Mouse (Mus musculus): ENCODE data around the gene Bcl2. TPM values are rescaled to one million over a fixed set of nuclear protein-coding genes. Genes with fewer than 3 reads are reported as not detected.

Bcl2 gene
- polyA plus RNA-seq, 1 experiment, result 10.7 TPM

- no peak for DNase-seq
- Histone ChIP-seq H3K27me3 (ENCODE audit: control insufficient read depth, insufficient read depth, low read length) (no peaks in the 10 kb centered on the region), H3K27ac (ENCODE audit: control insufficient read depth, insufficient read depth, low read length) (no peak overlapping the region), H3K4me1 (replicated peaks; ENCODE audit: control insufficient read depth, insufficient read depth, low read length) (peaks cover 8% of the 10 kb centered on the region), H3K4me3 (ENCODE audit: control insufficient read depth, insufficient read depth, low read length) (no peak overlapping the region), H3K36me3 (ENCODE audit: control insufficient read depth, insufficient read depth, low read length) (no peaks in the 10 kb centered on the region)
- WGBS, result 76% methylated on average over 1 of the region's 1 CpGs
- no peak for TF ChIP-seq POLR2A (IDR thresholded peaks at IDR 0.05; ENCODE audit: control insufficient read depth, extremely low read depth, insufficient read depth, low read length, poor library complexity)
- TF ChIP-seq CTCF (IDR thresholded peaks at IDR 0.05; ENCODE audit: borderline replicate concordance, control insufficient read depth, extremely low read depth, insufficient read depth, low read length, poor library complexity), result no peak
Measured at GRCm38 (mm10) chr1:106570870-106571269, 143.2 kb downstream of the Bcl2 start.

- WGBS, result 77% methylated on average over 6 of the region's 6 CpGs
- H3K4me1 ChIP-seq (replicated peaks; ENCODE audit: control insufficient read depth, insufficient read depth, low read length), result peaks cover 8% of the 10 kb centered on the region
- H3K27me3 ChIP-seq (ENCODE audit: control insufficient read depth, insufficient read depth, low read length), result no peaks in the 10 kb centered on the region
- H3K36me3 ChIP-seq (ENCODE audit: control insufficient read depth, insufficient read depth, low read length), result no peaks in the 10 kb centered on the region
- DNase-seq, result no peak
- no peak overlapping the region for H3K4me3 ChIP-seq (ENCODE audit: control insufficient read depth, insufficient read depth, low read length)
- H3K27ac ChIP-seq (ENCODE audit: control insufficient read depth, insufficient read depth, low read length), result no peak overlapping the region
- no peak for TF ChIP-seq POLR2A (IDR thresholded peaks at IDR 0.05; ENCODE audit: control insufficient read depth, extremely low read depth, insufficient read depth, low read length, poor library complexity)
- no peak for TF ChIP-seq CTCF (IDR thresholded peaks at IDR 0.05; ENCODE audit: borderline replicate concordance, control insufficient read depth, extremely low read depth, insufficient read depth, low read length, poor library complexity)
Measured at GRCm38 (mm10) chr1:106570366-106570765, 143.7 kb downstream of the Bcl2 start.

GRCm38 (mm10) chr1:106569674-106570073, 144.4 kb downstream of the Bcl2 start:
- peaks cover 10% of the 10 kb centered on the region for H3K4me1 ChIP-seq (replicated peaks; ENCODE audit: control insufficient read depth, insufficient read depth, low read length)
- 89% methylated on average over 6 of the region's 6 CpGs for WGBS
- no peak overlapping the region for H3K27ac ChIP-seq (ENCODE audit: control insufficient read depth, insufficient read depth, low read length)

GRCm38 (mm10) chr1:106568868-106569267, 145.2 kb downstream of the Bcl2 start:
- peaks cover 10% of the 10 kb centered on the region for H3K4me1 ChIP-seq (replicated peaks; ENCODE audit: control insufficient read depth, insufficient read depth, low read length)
- no peak overlapping the region for H3K4me3 ChIP-seq (ENCODE audit: control insufficient read depth, insufficient read depth, low read length)
- DNase-seq, result no peak
- no peak for TF ChIP-seq POLR2A (IDR thresholded peaks at IDR 0.05; ENCODE audit: control insufficient read depth, extremely low read depth, insufficient read depth, low read length, poor library complexity)
- TF ChIP-seq CTCF (IDR thresholded peaks at IDR 0.05; ENCODE audit: borderline replicate concordance, control insufficient read depth, extremely low read depth, insufficient read depth, low read length, poor library complexity), result no peak
- 42% methylated on average over 3 of the region's 3 CpGs for WGBS
- no peak overlapping the region for H3K27ac ChIP-seq (ENCODE audit: control insufficient read depth, insufficient read depth, low read length)
- H3K27me3 ChIP-seq (ENCODE audit: control insufficient read depth, insufficient read depth, low read length), result no peaks in the 10 kb centered on the region
- no peaks in the 10 kb centered on the region for H3K36me3 ChIP-seq (ENCODE audit: control insufficient read depth, insufficient read depth, low read length)

More at GRCm38 (mm10) chr1:106569674-106570073, 144.4 kb downstream of the Bcl2 start:
- no peaks in the 10 kb centered on the region for H3K36me3 ChIP-seq (ENCODE audit: control insufficient read depth, insufficient read depth, low read length)
- no peaks in the 10 kb centered on the region for H3K27me3 ChIP-seq (ENCODE audit: control insufficient read depth, insufficient read depth, low read length)
- H3K4me3 ChIP-seq (ENCODE audit: control insufficient read depth, insufficient read depth, low read length), result no peak overlapping the region
- TF ChIP-seq POLR2A (IDR thresholded peaks at IDR 0.05; ENCODE audit: control insufficient read depth, extremely low read depth, insufficient read depth, low read length, poor library complexity) (no peak), CTCF (IDR thresholded peaks at IDR 0.05; ENCODE audit: borderline replicate concordance, control insufficient read depth, extremely low read depth, insufficient read depth, low read length, poor library complexity) (no peak)
- no peak for DNase-seq

GRCm38 (mm10) chr1:106567506-106567905, 146.6 kb downstream of the Bcl2 start:
- WGBS, result 92% methylated on average over 5 of the region's 5 CpGs
- DNase-seq, result no peak
- Histone ChIP-seq H3K27ac (ENCODE audit: control insufficient read depth, insufficient read depth, low read length) (no peak overlapping the region), H3K36me3 (ENCODE audit: control insufficient read depth, insufficient read depth, low read length) (no peaks in the 10 kb centered on the region), H3K27me3 (ENCODE audit: control insufficient read depth, insufficient read depth, low read length) (no peaks in the 10 kb centered on the region), H3K4me1 (replicated peaks; ENCODE audit: control insufficient read depth, insufficient read depth, low read length) (peaks cover 10% of the 10 kb centered on the region), H3K4me3 (ENCODE audit: control insufficient read depth, insufficient read depth, low read length) (no peak overlapping the region)
- no peak for TF ChIP-seq POLR2A (IDR thresholded peaks at IDR 0.05; ENCODE audit: control insufficient read depth, extremely low read depth, insufficient read depth, low read length, poor library complexity)
- no peak for TF ChIP-seq CTCF (IDR thresholded peaks at IDR 0.05; ENCODE audit: borderline replicate concordance, control insufficient read depth, extremely low read depth, insufficient read depth, low read length, poor library complexity)

- TF ChIP-seq POLR2A (IDR thresholded peaks at IDR 0.05; ENCODE audit: control insufficient read depth, extremely low read depth, insufficient read depth, low read length, poor library complexity), result no peak
- no peak for TF ChIP-seq CTCF (IDR thresholded peaks at IDR 0.05; ENCODE audit: borderline replicate concordance, control insufficient read depth, extremely low read depth, insufficient read depth, low read length, poor library complexity)
- no peak overlapping the region for H3K4me3 ChIP-seq (ENCODE audit: control insufficient read depth, insufficient read depth, low read length)
- DNase-seq, result no peak
- no peaks in the 10 kb centered on the region for H3K36me3 ChIP-seq (ENCODE audit: control insufficient read depth, insufficient read depth, low read length)
- WGBS, result 67% methylated on average over 6 of the region's 6 CpGs
- H3K27me3 ChIP-seq (ENCODE audit: control insufficient read depth, insufficient read depth, low read length), result no peaks in the 10 kb centered on the region
- H3K27ac ChIP-seq (ENCODE audit: control insufficient read depth, insufficient read depth, low read length), result 0 out of 2 replicates have a peak overlapping the region, but pooled peaks have one; percentile 23
- H3K4me1 ChIP-seq (replicated peaks; ENCODE audit: control insufficient read depth, insufficient read depth, low read length), result peaks cover 10% of the 10 kb centered on the region
Measured at GRCm38 (mm10) chr1:106566120-106567086, 147.7 kb downstream of the Bcl2 start.

Measured in thymus, adult 2 months (tissue).